Mouse (Mus musculus) duodenum, adult 2 months (tissue): ENCODE measurements around the gene Setdb2. TPM values are rescaled to one million over a fixed set of nuclear protein-coding genes. Genes with fewer than 3 reads are reported as not detected.

ENCODE experiments used
- polyA plus RNA-seq: library from polyadenylated mRNA; depleted of rRNA; stranded (reverse); fragments of >200 nt; gene quantifications from 2 replicates; pipeline ENCODE4 v1.2.3, GENCODE M21; 2012; ENCODE audit warnings: low replicate concordance; rRNA removed

Gene Setdb2
- polyA plus RNA-seq = 4.7 and 6.0 TPM in 2 replicates

DNA sequence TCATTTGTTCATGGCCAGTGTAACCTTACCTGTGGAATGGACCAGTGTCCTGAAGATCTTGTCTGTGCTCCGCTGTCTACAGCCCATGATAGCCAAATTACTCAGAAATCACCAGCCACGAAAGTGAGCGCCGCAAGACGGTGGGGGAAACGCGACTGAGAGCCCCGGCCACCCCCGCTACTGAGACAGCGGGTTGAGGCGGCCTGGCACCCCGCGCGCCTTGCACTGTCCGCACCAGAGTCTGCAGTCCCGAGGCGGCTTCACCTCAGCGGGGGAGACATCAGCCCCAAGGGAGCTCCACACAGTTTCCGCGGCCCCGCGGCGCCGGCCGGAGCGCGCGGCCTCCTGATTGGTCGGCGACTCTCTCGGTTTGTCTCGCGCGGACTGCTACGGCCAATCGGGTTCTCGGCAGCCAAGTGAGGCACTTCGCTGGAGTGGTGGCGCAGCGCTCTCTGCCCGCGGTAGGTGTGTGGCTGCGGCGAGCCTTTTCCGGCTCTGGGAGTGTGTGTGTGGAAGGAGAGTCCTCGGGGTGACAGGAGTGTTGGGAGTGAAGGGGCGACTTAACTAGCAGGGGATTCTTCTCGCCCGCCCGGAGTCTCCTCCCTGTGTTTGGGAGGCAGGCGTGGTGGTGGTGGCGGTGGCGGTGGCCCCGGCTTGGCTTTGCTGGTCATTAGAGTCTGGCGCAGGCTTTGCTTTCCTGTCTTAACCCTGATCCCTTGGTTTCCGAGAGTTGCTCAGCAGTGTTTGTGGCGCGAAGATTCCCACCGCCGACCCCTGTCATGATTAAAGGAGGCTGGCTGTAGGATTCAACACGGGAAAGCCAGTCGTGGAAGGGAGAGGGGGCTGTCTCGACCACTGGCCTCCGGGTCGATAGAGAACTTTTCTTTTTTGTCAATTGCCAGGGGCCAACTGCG lies at the start of gene Setdb2, which contains the start of gene Cab39l:
Setdb2 (minus strand) TSS at position 327 of the 914 bp plus-strand sequence.
Cab39l (plus strand) TSS at position 415 of the 914 bp plus-strand sequence.

DNA sequence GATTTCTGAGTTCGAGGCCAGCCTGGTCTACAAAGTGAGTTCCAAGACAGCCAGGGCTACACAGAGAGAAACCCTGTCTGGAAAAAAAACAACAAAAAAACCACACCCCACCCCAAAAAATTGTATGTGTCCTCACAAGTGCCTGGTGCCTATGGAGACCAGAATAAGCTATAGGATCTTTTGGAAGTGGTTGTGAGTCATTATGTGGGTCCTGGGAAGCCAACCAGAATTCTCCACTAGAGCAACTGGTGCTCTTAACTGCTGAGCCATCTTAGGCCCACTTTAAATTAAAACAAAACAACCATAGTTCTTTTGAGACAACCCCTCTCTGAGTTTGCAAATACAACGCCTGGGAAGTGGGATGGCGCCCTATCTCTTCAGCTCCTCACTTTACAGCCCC lies 45.4 kb downstream of the Setdb2 start, which contains the start of gene Phf11c:
Phf11c (minus strand) TSS at position 101 of the 400 bp plus-strand sequence.

DNA sequence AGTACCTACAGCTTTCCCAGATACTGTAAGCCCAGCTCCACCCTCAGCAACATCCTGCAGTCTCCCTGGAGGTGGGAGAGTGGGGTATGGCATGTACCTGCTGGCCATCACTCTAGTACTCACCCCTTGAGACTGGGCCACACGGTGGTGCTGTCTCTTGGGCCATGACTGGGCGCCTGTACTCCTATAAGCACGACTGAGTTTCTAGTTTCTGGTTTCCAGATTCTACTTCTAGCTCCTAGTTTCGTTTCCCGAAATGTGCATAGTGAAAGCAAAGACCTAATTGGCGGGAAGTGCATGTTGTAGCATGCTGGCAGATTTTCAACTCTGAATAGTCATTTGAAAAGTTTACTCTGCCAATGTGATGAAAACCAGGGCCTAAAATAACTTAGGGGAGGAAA lies 75.4 kb downstream of the Setdb2 start, which contains the start of gene Phf11d:
Phf11d (minus strand) TSS at position 227 of the 401 bp plus-strand sequence.

Other genes with a start within 250 kb of the Setdb2 start
- 19.5 and 20.9 TPM in 2 replicates for gene Rcbtb1, start 239.7 kb downstream of the Setdb2 start, polyA plus RNA-seq
- gene Gm6904, start 180.7 kb downstream of the Setdb2 start, polyA plus RNA-seq = not detected in 2 replicates
- 0.20 TPM in 1 of 2 replicates, not detected in the other for gene Phf11a, start 143.4 kb downstream of the Setdb2 start, polyA plus RNA-seq
- gene Phf11b, start 99.5 kb downstream of the Setdb2 start, polyA plus RNA-seq = 0.08 and 0.28 TPM in 2 replicates
- gene Phf11d, start 75.4 kb downstream of the Setdb2 start, polyA plus RNA-seq = 1.6 and 2.0 TPM in 2 replicates
- gene Phf11c, start 45.5 kb downstream of the Setdb2 start, polyA plus RNA-seq = 0.12 and 0.13 TPM in 2 replicates
- 2.9 and 3.2 TPM in 2 replicates for gene Cab39l, start 88 bp upstream of the Setdb2 start, polyA plus RNA-seq
- 0.66 and 2.1 TPM in 2 replicates for gene Cdadc1, start 157.1 kb upstream of the Setdb2 start, polyA plus RNA-seq
- 8.7 and 19.7 TPM in 2 replicates for gene Shisa2, start 184.4 kb upstream of the Setdb2 start, polyA plus RNA-seq